Mouse (Mus musculus) lung, adult 2 months (tissue): ENCODE measurements around the gene Bpifc.

Source experiments
- CTCF ChIP-seq: fragments of 200-500 bp; IDR thresholded peaks from 2 replicates; pipeline ENCODE4 v1.5.1; 2011; ENCODE audit warnings: mild to moderate bottlenecking, low read length, control low read depth; ENCODE audit not compliant: insufficient read depth
- POLR2A ChIP-seq: fragments of 200-500 bp; IDR thresholded peaks from 2 replicates; pipeline ENCODE4 v1.6.1; 2011; ENCODE audit warnings: low read depth, mild to moderate bottlenecking, control low read depth, low read length, borderline replicate concordance; ENCODE audit errors: extremely low read depth

GRCm38 (mm10) chr10:85966476-85966875 is 45.2 kb downstream of the Bpifc start:
- no peak for TF ChIP-seq CTCF
- no peak for TF ChIP-seq POLR2A
